Mouse (Mus musculus) embryonic stem cell, embryonic (primary cell): ENCODE data around the gene Klk1b8.
"Not testable (repeated sequence)": the region's sequence is repeated elsewhere in the genome, so short reads cannot be mapped to it uniquely, and the experiment has no call there.

Source experiments
- CTCF ChIA-PET, 4 experiments: fragments of 300-600 bp in 2 of 4; fragments of 350-600 bp in 2 of 4; sonication (Branson Sonifier 250); formaldehyde crosslinking; loops; one replicate each; lab custom pipeline; 2022; ENCODE audit warnings: inconsistent platforms in 2 of 4; lab: Charles Lee
- POLR2A ChIA-PET, 4 experiments: fragments of 300-600 bp in 2 of 4; fragments of 350-600 bp in 2 of 4; sonication (Branson Sonifier 250); formaldehyde crosslinking; loops; one replicate each; lab custom pipeline; 2022; ENCODE audit warnings: antibody characterized with exemption in 4 of 4, inconsistent platforms in 1 of 4; lab: Charles Lee

Gene Klk1b8

GRCm38 (mm10) chr7:43950364-43950763 lies at the start of gene Klk1b8:
Gene Klk1b8 (plus strand): TSS chr7:43950664.
- ChIA-PET POLR2A (no interaction called here), CTCF (no interaction called here)

GRCm38 (mm10) chr7:43914821-43915220 lies 35.6 kb upstream of the Klk1b8 start:
- ChIA-PET CTCF (interaction anchor here in 2 of 4 experiments (0.6 to 1.5 kb wide), 3 partner anchors 20 to 434 kb away, joined by 3 to 4 read pairs (median 4); no protein-coding TSS in a partner anchor), POLR2A (interaction anchor here in 1 of 4 experiments (0.7 to 0.8 kb wide), 2 partner anchors 331 to 436 kb away, joined by 3 to 4 read pairs; partner anchors contain the start of gene 1700028J19Rik)

GRCm38 (mm10) chr7:43918426-43918825 lies 32.0 kb upstream of the Klk1b8 start:
- ChIA-PET CTCF (interaction anchor here in 2 of 4 experiments (1.4 to 3.7 kb wide), 3 partner anchors 10 to 21 kb away, joined by 3 to 36 read pairs (median 23); no protein-coding TSS in a partner anchor), POLR2A (interaction anchor here in 3 of 4 experiments (0.5 to 1.2 kb wide), 6 partner anchors 9 to 579 kb away, joined by 3 to 4 read pairs (median 3); partner anchors contain the start of genes Emc10 (in 1 of the 3) and Fam71e1 (in 1 of the 3))

- ChIA-PET POLR2A (interaction anchor here in 2 of 4 experiments (0.5 to 1.4 kb wide), 4 partner anchors 10 to 578 kb away, joined by 3 to 4 read pairs (median 4); partner anchors contain the start of genes Emc10 (in 1 of the 2) and Fam71e1 (in 1 of the 2)), CTCF (interaction anchor here in 2 of 4 experiments (1.4 to 3.7 kb wide), 6 partner anchors 10 to 130 kb away, joined by 3 to 36 read pairs (median 6); no protein-coding TSS in a partner anchor)
Measured at GRCm38 (mm10) chr7:43918871-43919270, 31.6 kb upstream of the Klk1b8 start.

GRCm38 (mm10) chr7:43919559-43920451 lies 30.7 kb upstream of the Klk1b8 start:
- POLR2A ChIA-PET, result interaction anchor here in 3 of 4 experiments (0.5 to 1.4 kb wide), 15 partner anchors 22 to 796 kb away, joined by 3 to 5 read pairs (median 3); partner anchors contain the start of genes 1700028J19Rik (in 1 of the 3), 2410002F23Rik (in 1 of the 3), Emc10 (in 1 of the 3) and Fam71e1 (in 1 of the 3)

GRCm38 (mm10) chr7:43920582-43920981 lies 29.9 kb upstream of the Klk1b8 start:
- ChIA-PET CTCF (interaction anchor here (0.5 to 3.7 kb wide), 55 partner anchors 8 to 895 kb away, joined by 3 to 36 read pairs (median 4); partner anchors contain the start of genes Klk13 (in 1 of the 4), Nup62 (in 1 of the 4) and Siglecg (in 1 of the 4)), POLR2A (interaction anchor here in 3 of 4 experiments (0.5 to 1.3 kb wide), 11 partner anchors 23 to 796 kb away, joined by 3 to 5 read pairs (median 3); no protein-coding TSS in a partner anchor)

More at GRCm38 (mm10) chr7:43919559-43920451, 30.7 kb upstream of the Klk1b8 start:
- CTCF ChIA-PET, result interaction anchor here (0.6 to 3.7 kb wide), 57 partner anchors 8 to 567 kb away, joined by 3 to 36 read pairs (median 3); partner anchors contain the start of genes Klk13 (in 1 of the 4) and Siglecg (in 1 of the 4)

- POLR2A ChIA-PET, result no interaction called here
- CTCF ChIA-PET, result interaction anchor here in 3 of 4 experiments (0.5 to 3.7 kb wide), 5 partner anchors 8 to 895 kb away, joined by 3 to 23 read pairs (median 5); partner anchors contain the start of gene Nup62 (in 1 of the 3)
Measured at GRCm38 (mm10) chr7:43921087-43921486, 29.4 kb upstream of the Klk1b8 start.

- CTCF ChIA-PET, result no interaction called here
- POLR2A ChIA-PET, result interaction anchor here in 1 of 4 experiments (0.7 kb wide), 1 partner anchor 278 kb away, joined by 3 read pairs; no protein-coding TSS in a partner anchor
Measured at GRCm38 (mm10) chr7:43921941-43922340, 28.5 kb upstream of the Klk1b8 start.

- POLR2A ChIA-PET, result interaction anchor here in 1 of 4 experiments (0.6 kb wide), 1 partner anchor 51 kb away, joined by 4 read pairs; no protein-coding TSS in a partner anchor
Measured at GRCm38 (mm10) chr7:43925985-43926384, 24.5 kb upstream of the Klk1b8 start.

GRCm38 (mm10) chr7:43928521-43928920 lies 21.9 kb upstream of the Klk1b8 start:
- POLR2A ChIA-PET, result interaction anchor here in 3 of 4 experiments (0.6 to 1.5 kb wide), 6 partner anchors 53 to 934 kb away, joined by 3 to 7 read pairs (median 3); partner anchors contain the start of genes 1700028J19Rik (in 1 of the 3) and 2410002F23Rik (in 1 of the 3)

More at GRCm38 (mm10) chr7:43925985-43926384, 24.5 kb upstream of the Klk1b8 start:
- CTCF ChIA-PET, result interaction anchor here in 3 of 4 experiments (0.6 to 1.2 kb wide), 5 partner anchors 17 to 623 kb away, joined by 3 to 6 read pairs (median 3); partner anchors contain the start of gene Pold1 (in 1 of the 3)

GRCm38 (mm10) chr7:43932337-43932736 lies 18.1 kb upstream of the Klk1b8 start:
- POLR2A ChIA-PET, result interaction anchor here in 1 of 4 experiments (1.0 kb wide), 1 partner anchor 344 kb away, joined by 19 read pairs; no protein-coding TSS in a partner anchor
- CTCF ChIA-PET, result interaction anchor here (0.6 to 1.6 kb wide), 4 partner anchors 12 to 328 kb away, joined by 3 to 7 read pairs (median 3); no protein-coding TSS in a partner anchor

More at GRCm38 (mm10) chr7:43928521-43928920, 21.9 kb upstream of the Klk1b8 start:
- CTCF ChIA-PET, result interaction anchor here (0.6 to 4.0 kb wide), 27 partner anchors 9 to 1951 kb away, joined by 3 to 36 read pairs (median 3); partner anchors contain the start of gene Ctu1 (in 1 of the 4)

- ChIA-PET POLR2A (no interaction called here), CTCF (interaction anchor here in 1 of 4 experiments (1.6 kb wide), 1 partner anchor 13 kb away, joined by 7 read pairs; no protein-coding TSS in a partner anchor)
Measured at GRCm38 (mm10) chr7:43933440-43933839, 17.0 kb upstream of the Klk1b8 start, which contains the start of gene Klk15. Gene Klk15 (plus strand): TSS chr7:43933740.

- POLR2A ChIA-PET, result no interaction called here
- CTCF ChIA-PET, result interaction anchor here in 1 of 4 experiments (0.6 kb wide), 1 partner anchor 462 kb away, joined by 3 read pairs; no protein-coding TSS in a partner anchor
Measured at GRCm38 (mm10) chr7:43934747-43935146, 15.7 kb upstream of the Klk1b8 start.

- ChIA-PET POLR2A (interaction anchor here in 1 of 4 experiments (1.4 kb wide), 1 partner anchor 309 kb away, joined by 4 read pairs; no protein-coding TSS in a partner anchor), CTCF (no interaction called here)
Measured at GRCm38 (mm10) chr7:43936551-43936950, 13.9 kb upstream of the Klk1b8 start.

- CTCF ChIA-PET, result interaction anchor here in 1 of 4 experiments (1.1 kb wide), 1 partner anchor 13 kb away, joined by 3 read pairs; no protein-coding TSS in a partner anchor
- POLR2A ChIA-PET, result not testable (repeated sequence)
Measured at GRCm38 (mm10) chr7:43942293-43942692, 8.2 kb upstream of the Klk1b8 start.

GRCm38 (mm10) chr7:43944727-43945264 lies 5.7 kb upstream of the Klk1b8 start:
- ChIA-PET CTCF (interaction anchor here in 3 of 4 experiments (0.7 to 1.6 kb wide), 3 partner anchors 16 to 25 kb away, joined by 3 read pairs; no protein-coding TSS in a partner anchor), POLR2A (interaction anchor here in 3 of 4 experiments (0.6 to 1.5 kb wide), 4 partner anchors 26 to 304 kb away, joined by 3 to 7 read pairs (median 4); no protein-coding TSS in a partner anchor)
